Mouse (Mus musculus) layer of hippocampus, postnatal 36 days (tissue): ENCODE data around the gene Ttc39d. TPM values are rescaled to one million over a fixed set of nuclear protein-coding genes. Genes with fewer than 3 reads are reported as not detected.
"Not testable (repeated sequence)": the region's sequence is repeated elsewhere in the genome, so short reads cannot be mapped to it uniquely, and the experiment has no call there.

Source experiments
- DNase-seq, 2 experiments: peaks; one replicate each; pipeline ENCODE4 v3.0.0; 2022
- total RNA-seq, 2 experiments: library from RNA; stranded (reverse); gene quantifications; 2 replicates each; pipeline ENCODE4 v1.2.3; 2021

The Ttc39d gene
- under 1 TPM; 0.18 to 0.27 TPM for total RNA-seq

- DNase-seq = peak; percentile 98
Measured at GRCm38 (mm10) chr17:80206671-80207581, at the start of gene Ttc39d, which contains the start of gene Srsf7. Ttc39d (plus strand) TSS chr17:80207460. Srsf7 (minus strand) TSS chr17:80207307.

- DNase-seq = no peak
Measured at GRCm38 (mm10) chr17:80157489-80157888, 49.8 kb upstream of the Ttc39d start.

- DNase-seq = peak; percentile 60 to 67
Measured at GRCm38 (mm10) chr17:80160454-80160853, 46.8 kb upstream of the Ttc39d start.

GRCm38 (mm10) chr17:80163991-80164390, 43.3 kb upstream of the Ttc39d start:
- DNase-seq = no peak

GRCm38 (mm10) chr17:80165741-80166140, 41.5 kb upstream of the Ttc39d start:
- DNase-seq = peak; percentile 69 to 78

GRCm38 (mm10) chr17:80166346-80166745, 40.9 kb upstream of the Ttc39d start:
- DNase-seq = peak in 1 of 2 experiments; percentile 35

- DNase-seq = no peak
Measured at GRCm38 (mm10) chr17:80167436-80167835, 39.8 kb upstream of the Ttc39d start.

GRCm38 (mm10) chr17:80167851-80168251, 39.4 kb upstream of the Ttc39d start:
- DNase-seq = peak in 1 of 2 experiments; percentile 16

- DNase-seq = peak; percentile 56 to 59
Measured at GRCm38 (mm10) chr17:80168425-80169182, 38.7 kb upstream of the Ttc39d start.

- no peak for DNase-seq
Measured at GRCm38 (mm10) chr17:80169792-80170191, 37.5 kb upstream of the Ttc39d start.

GRCm38 (mm10) chr17:80170951-80171350, 36.3 kb upstream of the Ttc39d start:
- no peak for DNase-seq

- no peak for DNase-seq
Measured at GRCm38 (mm10) chr17:80171948-80172347, 35.3 kb upstream of the Ttc39d start.

GRCm38 (mm10) chr17:80172761-80173160, 34.5 kb upstream of the Ttc39d start:
- no peak for DNase-seq

GRCm38 (mm10) chr17:80173708-80174107, 33.6 kb upstream of the Ttc39d start:
- DNase-seq = no peak

- no peak for DNase-seq
Measured at GRCm38 (mm10) chr17:80174146-80174545, 33.1 kb upstream of the Ttc39d start.

- no peak for DNase-seq
Measured at GRCm38 (mm10) chr17:80174699-80175385, 32.4 kb upstream of the Ttc39d start.

GRCm38 (mm10) chr17:80175386-80175739, 31.9 kb upstream of the Ttc39d start:
- DNase-seq = no peak

- no peak for DNase-seq
Measured at GRCm38 (mm10) chr17:80175966-80176365, 31.3 kb upstream of the Ttc39d start.

GRCm38 (mm10) chr17:80178846-80179245, 28.4 kb upstream of the Ttc39d start:
- DNase-seq = not testable (repeated sequence)

- DNase-seq = peak; percentile 55 to 56
Measured at GRCm38 (mm10) chr17:80179959-80180358, 27.3 kb upstream of the Ttc39d start.

GRCm38 (mm10) chr17:80180468-80180867, 26.8 kb upstream of the Ttc39d start:
- DNase-seq = no peak

GRCm38 (mm10) chr17:80183615-80184014, 23.6 kb upstream of the Ttc39d start:
- DNase-seq = no peak

- no peak for DNase-seq
Measured at GRCm38 (mm10) chr17:80193075-80193474, 14.2 kb upstream of the Ttc39d start.
